Mouse (Mus musculus): ENCODE data around the gene Olfr1406.
"Not testable (repeated sequence)": the region's sequence is repeated elsewhere in the genome, so short reads cannot be mapped to it uniquely, and the experiment has no call there.

Gene Olfr1406

DNA sequence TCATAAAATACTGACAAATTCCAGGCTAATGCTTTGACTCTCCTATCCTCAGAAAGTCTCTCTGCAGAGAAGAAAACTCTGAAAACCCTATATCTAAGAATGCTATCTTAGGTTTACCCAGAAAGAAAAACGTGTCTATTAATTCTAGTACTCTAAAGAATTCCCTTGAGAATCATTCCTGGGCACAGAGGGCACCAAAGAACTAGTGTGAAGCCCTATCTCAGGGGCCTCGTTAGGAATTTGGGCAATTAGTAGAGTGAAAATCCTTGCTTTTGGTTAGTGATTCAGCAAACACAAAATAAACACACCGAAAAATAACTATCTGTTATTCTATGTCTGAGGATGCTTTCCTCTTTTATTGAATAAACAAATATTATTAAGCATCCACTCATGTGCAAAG, at the start of gene Olfr1406:
Gene Olfr1406, minus strand, starts transcription at position 101 of the 400 bp plus-strand sequence.
- DNase-seq (ENCODE audit: low read depth, low spot score), result no peak

DNA sequence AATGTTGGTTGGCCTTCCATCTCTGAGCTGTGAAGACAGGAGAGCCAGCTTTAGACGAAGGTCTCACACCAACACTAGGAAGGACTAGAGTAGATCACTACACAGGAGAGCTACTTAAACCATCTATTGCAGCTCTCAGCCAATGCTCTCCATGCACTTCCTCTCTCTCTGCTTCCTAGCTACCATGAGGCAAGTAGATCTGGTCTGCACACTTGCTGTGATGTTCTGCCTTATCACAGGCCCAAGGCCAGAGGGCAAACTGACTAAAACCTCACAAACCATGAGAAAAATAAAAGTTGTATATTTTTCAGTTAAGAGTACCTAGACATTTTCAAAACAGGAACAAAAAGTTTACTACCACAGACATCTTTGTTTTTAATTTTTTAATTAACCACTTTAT, 46.6 kb upstream of the Olfr1406 start:
- not testable (repeated sequence) for DNase-seq (ENCODE audit: low read depth, low spot score)

DNA sequence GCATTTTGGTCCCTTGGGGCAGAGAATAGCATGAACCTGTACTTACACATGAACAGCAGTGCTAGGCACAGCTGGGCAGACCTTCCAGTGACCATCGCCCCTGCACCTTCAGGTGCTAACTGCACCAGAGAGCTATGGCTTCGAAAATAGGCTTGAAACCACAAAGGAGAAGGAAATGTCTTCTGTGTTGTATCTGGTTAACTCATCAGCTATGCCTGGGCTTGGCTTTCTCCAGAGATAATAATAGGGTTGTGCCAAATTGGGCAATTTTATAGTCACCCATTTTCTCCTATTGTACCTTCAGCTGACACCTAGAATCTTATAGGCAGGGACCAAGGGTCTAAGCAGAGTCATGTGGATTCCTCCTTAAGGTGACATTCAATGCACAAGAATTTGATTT, 36.6 kb upstream of the Olfr1406 start, which contains the start of gene Fcer1a:
Gene Fcer1a, minus strand, starts transcription at position 134 of the 400 bp plus-strand sequence.
- no peak for DNase-seq (ENCODE audit: low read depth, low spot score)

DNA sequence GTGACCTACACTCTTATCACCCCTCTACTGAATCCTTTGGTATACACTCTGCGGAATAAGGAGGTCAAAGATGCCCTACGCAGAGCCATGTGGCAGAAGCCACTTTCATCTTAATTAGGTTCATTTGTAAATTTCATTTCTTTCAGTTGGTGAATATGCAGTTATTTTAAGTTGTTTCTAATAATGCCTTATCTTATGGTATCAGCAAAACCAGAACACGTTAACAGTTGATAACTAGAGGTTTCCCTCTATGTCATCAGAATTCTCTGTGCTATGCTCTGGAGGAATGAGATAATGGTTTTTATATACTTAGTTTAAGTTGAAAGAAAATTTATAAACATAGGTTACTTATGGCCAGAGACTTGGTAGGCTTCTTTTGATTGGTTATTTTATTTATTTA, 26.0 kb upstream of the Olfr1406 start:
- DNase-seq (ENCODE audit: low read depth, low spot score), result no peak

DNA sequence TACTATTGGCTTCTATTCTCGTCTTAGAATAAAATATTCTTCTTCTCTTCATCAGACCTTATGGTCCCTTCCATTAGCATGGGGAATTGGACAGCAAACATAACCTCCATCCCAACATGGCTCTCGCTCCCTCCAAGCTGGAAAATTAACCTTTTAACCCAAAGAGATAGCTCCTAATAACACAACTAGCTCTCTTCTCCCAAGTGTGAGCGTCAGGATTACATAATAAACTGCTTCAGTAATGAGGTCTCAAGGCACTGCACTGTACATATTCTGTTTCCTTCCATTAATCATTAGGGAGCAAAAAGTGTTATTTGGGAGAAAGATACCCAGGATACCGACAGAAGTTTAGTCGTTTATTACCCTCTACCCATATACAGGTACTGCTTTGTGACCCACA, 21.7 kb upstream of the Olfr1406 start, which contains the start of gene Olfr1404:
Gene Olfr1404, plus strand, starts transcription at position 301 of the 400 bp plus-strand sequence.
- DNase-seq (ENCODE audit: low read depth, low spot score), result no peak

DNA sequence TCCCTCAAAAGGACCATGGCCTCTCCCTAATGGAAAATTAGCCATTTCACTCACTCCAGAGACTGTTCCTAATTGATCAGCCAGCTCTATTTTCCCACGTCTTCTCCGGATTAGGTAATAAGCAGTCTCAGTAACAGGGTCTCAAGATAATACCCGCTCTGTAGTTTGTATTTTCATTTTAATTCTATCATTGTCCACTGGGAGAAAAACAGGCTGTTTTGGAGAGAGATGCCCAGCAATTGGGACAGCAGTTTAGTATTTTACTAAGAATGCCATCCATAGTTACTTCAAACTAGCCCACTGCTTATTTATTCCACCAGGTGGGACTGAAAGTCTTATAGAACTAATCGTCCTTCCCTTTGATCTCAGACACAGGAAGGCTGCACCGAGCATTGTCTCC, 7.1 kb upstream of the Olfr1406 start, which contains the start of gene Olfr218:
Gene Olfr218, plus strand, starts transcription at position 301 of the 400 bp plus-strand sequence.
- DNase-seq (ENCODE audit: low read depth, low spot score), result no peak

DNA sequence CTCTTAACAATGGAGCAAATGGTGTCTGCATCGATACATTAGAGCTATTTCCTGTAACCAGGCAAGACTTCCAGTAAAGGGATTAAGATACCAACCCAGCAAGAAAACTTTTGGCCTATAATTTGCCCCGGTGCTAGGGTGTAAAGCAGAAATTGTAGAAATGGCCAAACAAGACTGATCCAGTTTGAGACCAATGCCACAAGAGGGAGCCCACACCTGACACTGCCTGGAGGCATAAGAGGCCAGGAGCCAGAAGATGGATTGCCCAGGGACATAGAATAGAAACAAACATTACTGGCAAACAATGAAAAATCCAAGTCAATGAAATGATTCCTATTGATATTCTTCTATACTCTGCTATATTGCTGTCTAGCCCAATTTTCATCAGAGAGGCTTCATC, 5.9 kb upstream of the Olfr1406 start:
- DNase-seq (ENCODE audit: low read depth, low spot score), result peak; percentile 32

DNA sequence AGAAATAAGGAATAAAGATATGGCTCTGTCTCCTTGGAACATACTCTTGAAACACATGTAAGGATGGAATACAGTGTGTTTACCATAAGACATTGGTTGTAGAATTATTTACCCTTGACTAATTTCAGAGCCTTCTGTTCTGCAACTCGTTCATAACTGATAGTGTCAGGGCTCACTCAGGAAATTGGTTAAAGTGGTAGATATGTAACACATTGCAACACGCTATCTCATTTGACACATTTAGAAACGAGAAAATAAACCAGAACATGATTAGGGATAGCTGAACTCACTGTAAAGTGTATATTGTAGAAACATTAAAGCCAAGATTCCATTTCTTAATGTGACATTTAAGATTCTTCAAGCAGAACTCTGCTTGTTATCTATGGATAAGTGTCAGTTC, 1.6 kb upstream of the Olfr1406 start:
- no peak for DNase-seq (ENCODE audit: low read depth, low spot score)

DNA sequence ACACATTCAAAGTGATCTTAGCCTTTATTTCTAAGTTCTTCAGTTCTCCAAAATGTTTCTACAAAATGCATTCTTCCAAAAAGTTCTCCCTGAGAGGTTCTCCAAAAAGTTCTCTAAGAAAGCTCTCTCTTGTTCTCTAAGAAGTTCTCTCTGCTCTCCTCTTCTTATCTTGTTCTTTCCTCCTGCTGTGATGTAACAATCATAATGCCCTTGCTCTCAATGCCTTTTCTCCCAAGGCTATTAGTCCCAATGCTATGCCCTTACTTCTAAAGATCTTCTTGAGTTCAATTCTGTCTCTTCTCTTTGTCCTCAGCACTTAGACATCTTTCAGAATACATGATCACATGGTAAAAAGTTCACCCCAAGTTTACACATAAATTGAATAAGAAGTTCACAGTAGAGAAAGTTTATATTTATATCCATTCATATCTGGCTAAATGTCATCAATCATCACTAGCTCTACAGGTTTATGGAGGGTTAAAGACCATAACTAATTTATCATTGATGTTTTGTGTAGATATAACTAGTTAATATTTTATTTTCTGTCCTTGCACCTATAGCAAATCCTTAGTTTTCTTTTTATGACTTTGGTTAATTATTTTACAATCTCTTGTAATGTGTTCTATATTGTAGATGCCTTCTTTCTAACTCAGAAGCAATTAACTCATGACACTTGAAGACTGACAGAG, 16.1 kb downstream of the Olfr1406 start:
- DNase-seq (ENCODE audit: low read depth, low spot score), result no peak

DNA sequence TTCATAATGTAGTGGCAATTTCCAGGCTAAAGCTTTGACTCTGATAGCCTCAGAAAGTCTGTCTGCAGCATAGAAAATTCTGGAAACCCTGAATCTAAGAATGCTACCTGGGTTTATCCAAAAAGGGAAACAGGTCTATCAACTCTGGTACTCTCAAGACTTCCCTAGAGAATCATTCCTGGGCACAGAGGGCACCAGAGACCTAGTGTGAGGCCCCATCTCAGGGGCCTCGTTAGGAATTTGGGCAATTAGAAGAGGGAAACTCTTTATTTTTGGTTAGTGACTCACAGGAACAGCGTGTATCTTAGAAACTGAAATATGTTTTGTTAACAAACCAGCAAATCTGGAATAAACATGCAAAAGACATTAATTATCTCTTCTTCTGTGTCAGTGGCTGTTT, 53.2 kb downstream of the Olfr1406 start, which contains the start of gene Olfr1408:
Gene Olfr1408, minus strand, starts transcription at position 101 of the 400 bp plus-strand sequence.
- DNase-seq (ENCODE audit: low read depth, low spot score), result no peak

Measured in ES-CJ7 (cell line).